Mouse (Mus musculus) regulatory T cell (primary cell): Measurements from ENCODE around the gene Calcoco1.
"Not testable (repeated sequence)": the region's sequence is repeated elsewhere in the genome, so short reads cannot be mapped to it uniquely, and the experiment has no call there.

ENCODE experiments used
- in situ Hi-C: fragments of 300-600 bp; cut with MboI, MseI; formaldehyde crosslinking; loops from one replicate; pipeline ENCODE4 v1.15.1; 2025; ENCODE audit warnings: high pct_unique_total_duplicates

The Calcoco1 gene

GRCm38 (mm10) chr15:102692991-102693411 lies 29.0 kb downstream of the Calcoco1 start:
- in situ Hi-C loops, result no loop called here

- in situ Hi-C loops, result no loop called here
Observed at GRCm38 (mm10) chr15:102692321-102692804, 29.6 kb downstream of the Calcoco1 start.

GRCm38 (mm10) chr15:102685791-102686190 lies 36.2 kb downstream of the Calcoco1 start:
- in situ Hi-C loops, result no loop called here

GRCm38 (mm10) chr15:102683670-102684069 lies 38.3 kb downstream of the Calcoco1 start:
- in situ Hi-C loops, result no loop called here

- in situ Hi-C loops, result no loop called here
Observed at GRCm38 (mm10) chr15:102676345-102676744, 45.6 kb downstream of the Calcoco1 start.

- in situ Hi-C loops, result no loop called here
Observed at GRCm38 (mm10) chr15:102673548-102673947, 48.4 kb downstream of the Calcoco1 start.

GRCm38 (mm10) chr15:102672215-102673071 lies 49.5 kb downstream of the Calcoco1 start, which contains the start of gene Atp5g2:
Gene Atp5g2 (minus strand): TSS chr15:102672352.
- in situ Hi-C loops, result no loop called here

- in situ Hi-C loops, result no loop called here
Observed at GRCm38 (mm10) chr15:102671721-102672214, 50.2 kb downstream of the Calcoco1 start.

GRCm38 (mm10) chr15:102670767-102671575 lies 51.0 kb downstream of the Calcoco1 start:
- in situ Hi-C loops, result no loop called here

GRCm38 (mm10) chr15:102670281-102670680 lies 51.7 kb downstream of the Calcoco1 start:
- in situ Hi-C loops, result no loop called here

GRCm38 (mm10) chr15:102669571-102669970 lies 52.4 kb downstream of the Calcoco1 start:
- in situ Hi-C loops, result loop anchor here (5.0 kb wide), 1 partner anchor 42 kb away; the partner anchor contains the start of genes Atf7 and Gm28047

- in situ Hi-C loops, result loop anchor here (5.0 kb wide), 1 partner anchor 38 kb away; the partner anchor contains the start of genes Atf7 and Gm28047
Observed at GRCm38 (mm10) chr15:102665494-102665893, 56.5 kb downstream of the Calcoco1 start.

GRCm38 (mm10) chr15:102663825-102664224 lies 58.2 kb downstream of the Calcoco1 start:
- in situ Hi-C loops, result no loop called here

- in situ Hi-C loops, result not testable (repeated sequence)
Observed at GRCm38 (mm10) chr15:102662601-102663000, 59.4 kb downstream of the Calcoco1 start.

- in situ Hi-C loops, result loop anchor here (10.0 kb wide), 1 partner anchor 1563 kb away; no protein-coding TSS in a partner anchor
Observed at GRCm38 (mm10) chr15:102657926-102658381, 64.0 kb downstream of the Calcoco1 start.
